Mouse (Mus musculus): ENCODE data around the gene Dhx15.

The Dhx15 gene

DNA sequence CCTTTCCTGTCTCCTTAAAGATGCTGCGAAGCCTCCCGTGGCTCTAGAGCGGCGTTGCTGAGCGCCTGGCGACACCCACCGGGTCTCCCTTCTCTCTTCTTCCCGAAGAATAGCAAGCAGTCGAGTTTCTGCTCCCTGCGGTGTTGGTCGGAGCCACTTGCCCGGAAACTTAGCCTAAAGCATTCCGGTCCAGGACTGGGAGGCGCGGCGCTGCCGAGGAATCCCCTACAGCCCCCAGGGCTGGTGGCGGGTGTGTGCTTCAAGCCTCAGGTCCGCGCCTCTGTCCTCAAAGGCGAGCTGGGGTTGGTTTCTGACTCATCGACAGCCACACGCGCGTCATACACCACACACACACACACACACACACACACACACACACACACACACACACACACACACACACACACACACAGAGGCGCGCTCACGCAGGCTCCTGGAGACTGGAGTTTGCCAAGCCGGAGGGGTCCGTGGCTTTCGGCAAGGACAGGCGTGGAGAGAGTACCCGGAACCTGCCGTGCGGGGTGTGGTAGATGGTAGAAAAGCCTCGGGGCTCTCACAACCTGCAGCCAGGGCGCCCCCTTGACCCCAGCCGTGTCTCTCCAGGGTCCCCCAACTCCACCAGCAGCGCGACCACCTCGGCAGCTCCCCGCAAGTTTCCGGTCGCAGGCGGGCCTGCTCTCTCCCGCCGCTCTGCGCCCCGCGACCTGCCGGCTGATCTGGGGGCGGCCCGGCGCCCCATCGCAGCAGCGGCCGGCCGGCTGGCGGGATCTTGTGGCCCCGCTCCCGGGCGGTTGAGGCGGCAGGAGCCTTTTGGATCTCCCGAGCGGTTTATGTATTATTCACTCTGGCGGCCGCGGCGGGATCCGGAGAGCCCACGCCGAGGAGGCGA, 77.1 kb downstream of the Dhx15 start:
- ATAC-seq (ENCODE audit: insufficient number of reproducible peaks, low FRiP score, low TSS enrichment): no peak

GRCm38 (mm10) chr5:52112191-52112760, 78.0 kb downstream of the Dhx15 start:
- no peak for ATAC-seq (ENCODE audit: insufficient number of reproducible peaks, low FRiP score, low TSS enrichment)

DNA sequence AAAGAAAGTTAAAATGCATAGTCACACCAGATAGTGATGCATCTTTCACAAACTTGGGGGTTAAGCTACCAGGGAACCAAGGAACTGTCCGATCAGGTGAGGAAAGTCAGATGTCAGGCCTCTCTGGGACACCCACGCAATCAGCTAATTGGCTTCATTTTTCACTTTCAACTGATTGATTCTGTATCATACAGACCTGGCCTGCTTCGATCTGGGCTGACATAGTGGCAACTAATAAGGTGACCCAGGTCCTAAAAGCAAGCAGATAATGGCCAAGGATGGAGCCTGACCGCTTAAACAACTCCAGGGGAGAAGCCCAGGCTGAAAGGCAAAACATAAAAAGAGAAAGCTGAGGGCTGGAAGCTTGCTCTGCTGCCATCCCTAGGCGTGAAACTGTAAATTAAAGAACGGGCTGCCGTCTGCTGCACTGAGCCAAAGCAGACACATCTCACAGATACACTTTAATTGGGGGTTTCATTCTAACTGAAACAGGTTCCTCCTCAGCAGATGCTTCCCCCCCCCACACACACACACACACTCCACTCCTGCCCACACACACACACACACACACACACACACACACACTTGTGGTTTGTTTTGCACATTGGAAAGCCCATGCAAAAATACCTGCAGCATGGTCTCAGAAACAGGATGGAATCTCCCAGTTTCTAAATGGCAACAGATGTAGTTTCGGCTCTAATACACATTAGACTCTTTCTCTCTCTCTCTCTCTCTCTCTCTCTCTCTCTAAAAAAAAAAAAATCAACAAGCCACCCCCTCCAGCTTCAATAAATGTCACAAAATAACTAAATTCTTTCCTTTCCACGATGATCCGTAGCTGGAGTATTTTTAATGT, 79.3 kb downstream of the Dhx15 start:
- ATAC-seq (ENCODE audit: insufficient number of reproducible peaks, low FRiP score, low TSS enrichment): no peak
